Mouse (Mus musculus) urinary bladder, postnatal 25 days (tissue): Measurements from ENCODE around the gene Pdlim1.
"Not testable (repeated sequence)": the region's sequence is repeated elsewhere in the genome, so short reads cannot be mapped to it uniquely, and the experiment has no call there.

Experiments
- DNase-seq: peaks from one replicate; pipeline ENCODE4 v3.0.0; 2022; ENCODE audit warnings: low spot score

Pdlim1 gene

DNA sequence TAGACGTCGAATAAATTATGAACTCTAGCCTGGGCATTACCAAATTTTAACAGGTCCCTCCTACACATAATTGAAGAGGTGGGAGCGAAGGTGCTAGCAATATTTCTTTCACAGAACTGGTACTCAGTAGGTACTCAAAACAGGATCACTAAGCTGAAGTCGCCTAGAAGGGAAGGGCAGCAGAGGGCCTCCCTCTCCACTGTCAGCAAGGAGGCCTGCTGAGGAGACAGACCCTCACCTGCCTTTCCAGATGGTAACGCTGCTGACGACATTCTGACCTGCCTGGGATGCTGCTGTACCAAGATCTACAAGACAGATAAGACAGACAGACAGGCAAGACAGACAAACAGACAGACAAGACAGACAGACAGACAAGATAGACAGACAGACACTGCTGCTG, 31.3 kb downstream of the Pdlim1 start:
- DNase-seq, result no peak

DNA sequence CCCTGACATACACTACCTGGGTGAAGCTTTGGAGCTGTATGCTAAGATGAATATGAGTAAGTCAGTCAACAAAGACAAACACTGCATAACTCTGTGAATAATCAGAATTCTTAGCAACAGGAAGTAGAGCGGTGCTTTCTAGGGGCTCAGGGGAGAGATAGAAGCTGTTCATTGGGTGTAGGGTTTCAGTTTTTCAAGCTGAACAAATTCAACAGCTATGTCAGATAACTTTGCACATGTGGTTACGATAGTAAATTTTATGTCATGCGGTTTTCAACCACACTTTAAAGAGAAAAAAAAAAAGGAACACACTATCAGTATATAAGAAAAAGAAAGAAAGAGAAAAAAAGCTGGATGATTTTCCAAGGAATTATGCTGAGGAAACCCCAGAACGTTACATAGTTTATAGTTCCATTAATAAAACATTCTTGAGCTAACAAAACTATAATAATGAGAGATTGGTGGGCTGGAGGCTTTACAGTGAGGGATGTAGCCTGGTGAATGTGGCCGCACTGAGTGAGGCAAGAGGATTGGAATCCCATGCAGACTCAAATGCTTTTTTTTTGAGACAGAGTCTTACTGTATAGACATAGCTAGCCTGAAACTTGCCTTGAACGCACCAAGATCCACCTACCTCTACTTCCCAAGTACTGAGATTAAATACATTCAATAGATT, 33.3 kb downstream of the Pdlim1 start:
- no peak for DNase-seq

DNA sequence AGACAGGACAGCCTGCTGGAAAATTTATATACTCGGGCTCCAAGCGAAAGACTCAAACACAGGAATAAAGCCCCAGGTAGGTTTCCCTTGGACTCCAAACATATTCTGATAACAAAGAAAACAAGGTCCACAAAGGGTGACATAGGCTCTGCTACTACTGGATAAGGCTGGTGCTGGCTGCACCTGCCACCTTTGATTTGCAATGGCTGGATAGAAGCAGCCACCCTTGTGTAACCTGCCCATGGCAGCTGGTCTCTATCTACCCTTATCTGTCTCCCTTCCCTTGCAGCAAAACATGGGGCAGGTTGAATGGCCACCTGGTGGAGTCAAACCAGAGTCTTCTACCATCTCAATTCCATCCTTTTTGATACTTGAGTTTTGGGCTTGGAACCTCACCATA, 39.1 kb downstream of the Pdlim1 start:
- no peak for DNase-seq

DNA sequence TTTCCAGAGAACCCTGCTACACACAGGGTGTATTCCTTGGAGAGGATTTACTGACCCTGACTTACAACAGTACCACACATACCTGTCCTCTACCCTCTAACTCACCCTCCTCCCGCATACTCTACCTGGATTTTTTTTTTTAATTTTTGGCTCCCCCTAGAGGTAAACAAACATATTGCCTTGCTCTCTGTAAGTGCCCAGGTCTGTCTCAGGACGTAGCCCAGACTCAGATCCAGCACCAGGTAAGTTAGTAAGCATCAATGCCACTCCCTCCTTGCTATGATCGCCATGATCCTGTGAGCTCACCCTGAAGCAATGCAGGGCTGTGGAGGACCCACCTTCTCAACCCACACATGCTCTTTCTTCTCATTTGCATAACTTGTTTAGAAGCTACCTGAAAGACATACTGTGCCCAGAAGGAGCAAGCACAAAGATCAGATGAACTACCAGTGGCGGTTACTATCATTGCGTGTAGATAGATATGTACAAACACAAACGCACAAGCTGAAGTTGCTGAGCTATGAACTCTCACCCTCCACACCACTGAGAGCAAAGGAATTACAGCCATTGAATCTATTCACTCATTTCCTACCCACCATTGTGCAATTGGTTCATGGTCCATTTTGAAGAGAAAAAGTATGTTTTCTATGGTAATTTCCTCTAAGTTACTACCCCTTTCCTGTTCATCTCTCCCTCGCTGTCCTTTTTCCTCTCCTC, 39.7 kb downstream of the Pdlim1 start:
- DNase-seq, result no peak

DNA sequence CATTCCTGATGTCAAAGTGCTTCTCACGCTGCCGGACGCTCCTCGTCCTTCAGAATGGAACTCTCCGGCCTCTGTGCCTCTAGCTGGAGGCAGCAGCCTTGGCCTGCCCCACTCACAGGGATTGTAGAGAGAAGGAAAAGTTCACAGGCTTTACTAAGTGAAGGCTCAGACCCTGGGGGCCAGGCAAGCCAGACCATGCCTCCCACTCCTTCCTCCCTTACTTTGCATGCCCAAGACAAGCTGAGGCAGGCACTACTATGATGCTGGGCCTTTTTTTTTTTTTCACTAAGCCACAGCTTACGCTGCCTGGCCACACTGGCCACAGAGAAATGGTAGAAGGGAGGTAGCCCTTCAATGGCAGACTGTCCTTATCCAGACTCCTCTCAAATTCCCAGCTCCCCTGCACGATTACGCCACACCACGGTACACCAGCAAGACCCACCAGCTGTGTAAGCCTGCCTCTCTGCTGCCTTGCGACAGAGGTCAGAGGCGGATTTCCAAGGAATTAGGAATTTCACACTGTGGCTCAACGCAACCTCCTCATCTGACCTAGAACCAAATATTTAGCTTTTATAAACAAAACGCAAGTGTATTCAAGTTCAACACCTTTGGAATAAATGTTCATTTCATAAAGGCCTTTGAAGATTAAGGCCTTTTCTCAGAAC, 40.4 kb downstream of the Pdlim1 start:
- DNase-seq, result no peak

DNA sequence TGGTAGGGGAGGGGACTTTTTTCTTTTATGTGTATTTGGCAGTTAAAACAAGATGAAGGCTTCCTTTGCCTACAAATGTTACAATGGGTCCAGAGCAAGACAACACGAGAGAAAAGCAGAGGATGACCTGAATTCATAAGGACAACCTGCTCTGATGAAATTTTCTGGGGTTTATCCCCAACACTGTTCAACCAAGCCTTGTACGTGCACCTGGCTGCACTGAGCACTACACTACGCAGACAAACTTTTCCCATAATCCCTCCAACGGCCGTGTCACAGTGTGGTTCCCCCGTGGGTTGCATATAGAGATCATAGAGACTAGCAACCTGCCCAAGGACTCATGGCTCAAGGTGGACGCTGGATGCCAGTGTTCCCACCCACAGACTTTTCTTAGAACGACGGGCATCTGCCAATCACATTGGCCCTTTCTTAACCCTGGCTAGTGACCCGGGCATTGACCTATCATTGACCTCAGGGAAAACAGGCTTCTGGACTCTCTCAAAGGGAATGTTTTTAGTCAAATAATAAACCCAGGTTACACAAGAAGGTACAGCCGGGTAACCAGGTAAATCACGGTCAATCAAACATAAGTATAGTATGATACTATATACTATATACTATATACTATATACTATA, 45.0 kb downstream of the Pdlim1 start:
- no peak for DNase-seq

DNA sequence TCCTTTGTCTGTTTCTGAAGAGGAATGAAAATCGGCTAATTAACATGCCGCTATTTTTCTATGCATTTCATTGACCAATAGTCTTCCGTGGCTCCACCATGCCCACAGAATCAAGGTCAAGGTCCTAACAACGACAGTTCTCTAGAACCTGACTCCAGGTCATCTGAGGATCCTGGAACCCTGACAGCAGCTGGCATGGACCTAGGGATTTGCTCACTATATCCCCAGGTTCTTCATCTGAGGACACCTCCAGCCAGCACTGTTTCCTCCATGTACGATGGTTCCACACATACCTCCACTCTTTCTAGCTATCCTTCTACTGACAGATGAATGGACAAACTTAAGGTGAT, 45.9 kb downstream of the Pdlim1 start:
- DNase-seq, result no peak

DNA sequence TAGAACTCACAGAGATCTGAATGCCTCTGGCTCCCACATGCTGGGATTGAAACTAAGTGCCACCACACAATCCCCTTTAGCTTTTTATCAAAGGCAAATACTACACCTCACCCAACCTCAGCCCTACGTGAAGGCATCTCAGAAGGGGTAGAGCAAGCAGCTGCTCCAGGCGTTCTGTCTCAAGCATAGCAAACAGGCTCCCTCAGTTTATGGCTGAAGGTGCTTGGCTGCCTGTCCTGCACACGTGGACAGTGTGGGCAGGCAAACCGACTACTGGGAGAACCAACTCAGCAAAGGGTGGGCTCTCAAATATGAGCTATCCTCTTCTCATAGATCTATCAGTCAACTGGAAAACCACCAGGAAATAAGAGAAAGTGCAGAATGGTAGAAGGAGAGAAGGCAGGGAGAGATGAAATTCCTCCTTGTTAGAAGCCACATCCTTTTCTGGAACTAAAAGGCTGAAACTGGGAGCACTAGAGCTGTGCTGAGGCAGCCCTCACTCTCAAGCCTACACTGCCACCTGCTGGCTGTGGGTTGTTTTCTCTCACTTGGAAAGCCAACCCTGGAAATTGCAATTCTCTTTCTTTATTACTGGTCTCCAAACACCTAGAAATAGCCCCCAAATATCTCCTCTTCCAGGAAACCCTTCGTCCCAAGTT, 46.4 kb downstream of the Pdlim1 start:
- DNase-seq, result peak; percentile 67

DNA sequence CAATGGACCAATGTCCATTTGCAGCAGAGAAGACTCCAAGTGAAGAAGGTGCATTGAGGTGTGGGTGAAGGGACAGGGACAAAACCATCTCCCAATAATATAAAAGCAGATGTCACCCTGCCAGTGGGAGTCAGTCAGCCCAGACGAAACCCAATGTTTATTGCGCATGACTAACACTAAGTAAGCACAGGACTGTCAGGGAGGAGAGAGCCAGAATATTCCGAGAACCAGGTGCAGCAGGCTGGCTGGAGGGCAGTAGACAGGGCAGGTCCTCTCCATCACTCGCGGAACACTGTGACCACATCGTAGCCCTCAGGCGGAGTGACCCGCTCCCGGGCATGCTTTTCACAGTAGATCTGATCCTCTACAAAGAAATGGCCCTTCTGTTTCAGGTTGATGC, 49.3 kb downstream of the Pdlim1 start:
- DNase-seq, result not testable (repeated sequence)

DNA sequence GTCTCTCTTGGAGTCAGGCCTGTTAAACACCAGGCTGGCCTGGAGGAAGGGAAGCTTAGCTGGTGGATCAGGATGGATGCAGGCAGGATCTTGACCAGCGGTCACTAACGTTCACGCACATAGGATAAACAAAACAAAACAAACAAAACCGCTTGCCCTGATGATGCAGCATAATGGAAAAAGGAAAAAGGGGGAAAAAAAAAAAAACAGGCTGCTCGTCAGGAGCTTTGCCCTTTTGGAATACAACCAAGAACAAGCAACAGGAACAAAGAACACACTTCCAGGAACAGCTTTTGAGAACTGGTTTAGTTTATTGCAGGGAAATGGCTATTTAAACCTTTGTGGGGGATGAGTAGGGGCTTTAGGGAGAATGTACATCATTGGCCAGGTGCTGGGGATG, 50.8 kb downstream of the Pdlim1 start:
- no peak for DNase-seq

DNA sequence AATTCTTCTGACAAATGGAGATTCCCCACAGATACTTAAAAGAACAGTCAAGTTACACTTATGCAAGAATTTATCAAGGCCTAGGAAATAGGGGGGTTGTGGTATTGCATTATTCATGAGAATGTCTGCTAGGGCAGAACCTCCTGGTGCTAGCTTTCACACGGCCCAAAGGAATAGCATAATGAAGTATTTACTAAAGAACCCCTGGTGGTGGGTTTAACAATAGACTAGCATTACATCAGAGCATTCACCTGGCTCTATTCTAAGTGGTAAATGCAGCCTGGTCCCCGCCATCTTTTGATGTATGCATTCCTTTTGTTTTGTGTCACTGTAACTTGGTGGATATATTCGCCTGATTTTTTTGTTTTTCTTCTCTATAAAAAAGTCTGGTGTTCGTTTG, 68.7 kb downstream of the Pdlim1 start:
- DNase-seq, result not testable (repeated sequence)

DNA sequence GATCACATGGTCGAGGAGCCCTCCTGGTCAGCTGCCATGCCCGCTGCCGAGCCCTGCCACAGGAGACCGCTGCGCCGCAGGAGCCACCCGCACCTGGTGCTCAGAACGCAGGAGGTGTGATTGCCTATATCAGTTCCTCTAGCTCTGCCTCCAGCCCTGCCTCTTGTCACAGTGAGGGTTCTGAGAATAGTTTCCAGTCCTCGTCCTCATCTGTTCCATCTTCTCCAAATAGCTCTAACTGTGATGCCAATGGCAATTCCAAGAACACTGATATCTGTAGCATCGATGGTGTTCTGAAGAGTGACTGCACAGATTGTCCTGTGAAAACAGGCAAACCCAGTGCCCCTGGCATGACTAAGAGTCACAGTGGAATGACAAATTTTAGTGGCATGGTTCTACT, 81.0 kb downstream of the Pdlim1 start:
- no peak for DNase-seq

DNA sequence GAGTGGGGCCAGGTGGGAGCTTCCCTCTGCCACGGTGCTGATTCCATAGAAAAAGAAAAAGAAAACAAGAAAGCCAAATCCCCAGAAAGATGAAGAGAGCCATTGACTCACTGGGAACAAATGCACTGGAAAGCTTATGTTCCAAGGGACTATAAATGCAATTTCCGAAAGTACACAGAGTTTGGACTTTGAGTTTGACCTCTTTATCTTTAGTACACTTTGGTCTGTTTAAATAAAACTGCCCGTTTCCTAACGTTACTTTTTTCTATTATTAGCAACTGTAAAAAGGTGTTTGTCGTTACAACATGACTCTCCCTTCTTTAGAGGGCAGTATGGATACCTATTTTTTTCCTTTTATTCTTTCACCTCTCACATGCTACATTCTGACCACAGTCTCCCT, 84.5 kb downstream of the Pdlim1 start, which contains the start of gene Cyp2c70:
TSS of gene Cyp2c70 (minus strand) at position 174 of the 400 bp plus-strand sequence.
- DNase-seq, result no peak

DNA sequence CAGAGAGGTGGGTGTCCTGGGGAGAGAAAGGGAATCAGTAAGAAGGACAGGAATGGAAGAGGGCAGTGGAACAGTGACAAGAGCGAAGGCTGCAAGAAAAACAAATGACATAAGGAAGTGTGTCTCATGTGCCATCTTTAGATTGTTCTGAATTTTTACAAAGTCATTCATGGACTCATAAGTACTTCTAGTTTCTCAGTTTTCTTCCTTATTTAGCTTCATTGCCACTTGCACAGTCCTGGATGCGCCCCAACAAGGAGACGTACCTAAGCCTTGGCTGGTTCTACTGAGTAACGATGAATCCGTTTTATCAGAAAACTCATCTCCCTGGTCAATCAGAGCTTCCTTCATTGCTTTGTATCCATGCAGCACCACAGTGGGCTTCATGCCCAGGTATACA, 88.0 kb downstream of the Pdlim1 start:
- DNase-seq, result no peak

DNA sequence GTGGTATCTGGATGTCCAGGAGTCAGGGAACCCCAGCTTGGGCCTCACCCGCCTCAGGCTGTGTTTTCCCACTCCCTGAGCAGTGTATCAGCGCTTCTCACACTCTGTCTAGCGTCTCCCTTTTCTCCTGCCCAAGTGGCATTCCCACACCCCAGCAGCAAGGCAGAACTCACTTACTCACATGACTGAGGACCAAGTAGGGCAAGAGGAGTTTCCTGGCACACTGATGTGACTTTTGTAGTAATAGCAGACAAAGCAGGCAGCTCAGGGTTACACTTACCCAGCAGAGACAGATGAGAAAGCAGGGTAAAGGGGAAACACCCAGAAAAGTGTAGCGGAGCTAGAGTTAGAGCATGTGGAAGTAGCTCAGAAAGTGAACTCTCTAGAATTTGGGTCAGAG, 93.3 kb downstream of the Pdlim1 start:
- DNase-seq, result no peak
